Mouse (Mus musculus): Measurements from ENCODE around the gene Ablim1.

The Ablim1 gene

DNA sequence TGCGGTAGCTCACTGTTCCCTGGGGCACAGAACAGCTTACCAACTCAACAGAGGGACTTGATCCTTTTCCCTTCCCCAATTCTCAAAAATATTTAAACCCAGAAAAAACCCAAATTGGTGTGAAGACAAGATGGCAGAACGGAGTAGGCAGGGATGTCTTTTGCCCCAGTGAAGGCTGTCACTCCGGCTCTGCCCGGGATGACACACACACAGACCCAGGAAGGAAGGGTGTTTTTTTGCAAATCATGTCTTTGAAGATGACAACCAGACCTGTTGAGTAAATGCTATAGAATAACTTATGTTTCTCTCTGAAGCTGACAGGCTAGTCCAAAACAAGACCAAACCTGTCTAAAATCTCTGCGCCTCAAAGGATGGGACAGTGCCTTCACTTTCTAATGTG lies 187.2 kb downstream of the Ablim1 start:
- no peak for DNase-seq (ENCODE audit: low spot score in 2 of 2)

DNA sequence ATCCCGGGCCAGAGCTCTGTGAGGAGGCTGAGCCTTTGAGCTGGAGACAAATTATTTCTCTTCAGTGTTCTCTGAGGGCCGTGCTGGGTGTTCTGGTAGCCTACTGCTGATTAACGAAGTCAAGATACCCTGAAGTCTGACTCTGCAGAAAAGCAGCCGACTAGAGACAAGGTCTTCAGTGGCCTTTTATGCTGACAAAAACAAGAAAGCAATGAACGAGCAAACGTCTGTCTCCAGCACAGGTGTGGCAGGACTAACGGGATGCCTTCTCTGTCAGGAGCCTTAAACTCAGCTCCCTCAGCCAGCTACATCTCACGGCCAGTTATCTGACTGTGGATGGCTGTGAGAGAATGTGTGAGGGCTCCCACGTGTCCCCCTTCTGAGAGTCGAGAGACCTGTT lies 187.8 kb downstream of the Ablim1 start:
- DNase-seq (ENCODE audit: low spot score in 2 of 2) = no peak

DNA sequence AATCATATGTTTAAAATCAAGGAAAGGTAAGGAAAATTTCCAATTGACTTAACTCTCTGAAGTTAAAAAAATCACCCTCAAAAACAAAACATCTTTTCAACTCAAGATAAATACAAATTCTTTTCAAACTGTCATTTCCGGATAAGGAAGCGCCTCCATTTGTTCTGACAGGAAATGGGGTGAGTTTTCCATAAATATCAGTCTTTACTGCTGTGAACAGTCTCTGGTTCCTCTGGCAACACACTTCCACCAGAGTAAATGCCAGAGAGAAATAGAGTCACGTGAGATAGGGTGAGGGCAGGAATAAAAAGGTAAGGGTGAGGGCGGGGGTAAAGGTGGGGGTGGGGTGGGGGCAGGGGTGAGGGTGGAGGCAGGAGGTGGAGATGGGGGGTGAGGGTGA lies 189.8 kb downstream of the Ablim1 start:
- DNase-seq (ENCODE audit: low spot score in 2 of 2) = no peak

DNA sequence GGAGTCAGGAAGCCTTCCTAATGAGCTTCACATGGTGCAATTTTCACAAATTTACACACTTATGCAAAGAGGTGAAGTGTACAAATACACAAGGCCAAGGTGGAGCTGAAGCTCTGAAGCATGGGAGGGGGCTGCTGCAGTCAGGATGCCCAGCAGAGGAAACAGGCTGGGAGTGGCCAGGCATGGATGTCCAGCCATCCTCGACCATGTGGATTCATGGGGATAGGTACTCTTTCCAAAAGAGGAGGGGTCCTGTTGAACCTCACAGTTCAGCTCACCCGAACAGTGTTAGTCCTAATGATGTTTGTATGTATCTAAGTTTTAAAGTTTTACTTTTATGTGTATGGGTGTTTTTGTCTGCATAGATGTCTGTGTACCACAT lies 190.6 kb downstream of the Ablim1 start:
- DNase-seq (ENCODE audit: low spot score in 2 of 2) = no peak

DNA sequence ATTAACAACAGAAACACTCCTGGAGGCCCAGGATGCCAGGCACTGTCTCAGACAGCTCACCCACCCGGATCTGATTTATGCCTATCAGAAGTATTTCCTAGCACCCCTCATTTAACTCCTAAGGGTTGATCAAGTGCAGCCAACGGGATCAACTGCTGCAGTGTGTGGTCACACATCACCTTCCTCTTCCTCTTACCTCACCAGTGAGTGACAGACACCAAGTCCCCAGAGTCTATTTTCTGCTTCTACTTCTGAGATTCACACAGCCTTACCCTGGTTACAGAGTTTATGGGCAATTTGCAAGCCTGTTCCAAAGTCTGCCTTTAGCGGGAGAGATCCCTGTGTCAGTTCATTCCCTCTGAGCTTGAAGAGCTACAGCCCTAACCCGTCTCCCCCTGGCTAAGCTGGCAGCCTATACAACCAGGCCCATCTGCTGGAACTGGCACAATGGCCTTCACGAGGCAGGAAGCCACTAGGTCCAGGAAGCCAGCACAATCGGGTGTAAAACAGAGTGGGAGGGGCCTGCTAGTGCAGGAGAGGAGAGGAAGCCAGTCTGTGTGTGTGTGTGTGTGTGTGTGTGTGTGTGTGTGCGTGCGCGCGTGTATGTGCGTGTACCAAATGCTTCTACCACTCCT lies 191.1 kb downstream of the Ablim1 start:
- peak; percentile 81 to 83 for DNase-seq (ENCODE audit: low spot score in 2 of 2)

DNA sequence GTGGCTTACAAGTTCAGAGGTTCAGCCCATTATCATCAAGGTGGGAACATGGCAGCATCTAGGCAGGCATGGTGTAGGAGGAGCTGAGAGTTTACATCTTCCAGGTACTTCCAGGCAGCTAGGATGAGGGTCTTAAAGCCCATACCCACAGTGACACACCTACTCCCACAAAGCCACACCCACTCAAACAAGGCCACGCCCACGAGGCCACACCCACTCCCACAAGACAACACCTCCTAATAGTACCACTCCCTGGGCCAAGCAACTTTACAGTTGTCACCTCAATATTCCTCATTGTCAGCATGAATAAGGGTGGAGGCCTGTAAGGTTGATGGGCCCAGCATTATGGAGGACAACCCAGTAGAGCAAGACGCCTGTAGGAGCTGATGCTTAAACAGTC lies 192.5 kb downstream of the Ablim1 start:
- no peak for DNase-seq (ENCODE audit: low spot score in 2 of 2)

DNA sequence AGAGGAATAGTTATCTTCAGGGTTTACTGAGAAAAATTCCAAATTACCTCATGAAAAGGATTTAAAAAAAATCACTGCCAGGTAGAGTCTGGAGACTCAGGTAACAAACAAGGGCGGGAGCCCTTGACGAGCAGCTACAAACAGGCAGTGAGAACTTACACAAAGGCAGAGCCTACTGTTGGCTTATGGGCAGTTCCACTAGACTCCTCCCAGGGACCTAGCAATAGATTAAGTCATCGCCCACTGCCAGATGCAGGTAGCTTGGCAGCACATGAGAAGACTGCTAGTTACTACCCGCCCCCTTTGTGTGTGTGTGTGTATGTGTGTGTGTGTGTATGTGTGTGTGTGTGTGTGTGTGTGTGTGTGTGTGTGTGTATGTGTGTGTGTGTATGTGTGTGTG lies 193.7 kb downstream of the Ablim1 start:
- no peak for DNase-seq (ENCODE audit: low spot score in 2 of 2)

DNA sequence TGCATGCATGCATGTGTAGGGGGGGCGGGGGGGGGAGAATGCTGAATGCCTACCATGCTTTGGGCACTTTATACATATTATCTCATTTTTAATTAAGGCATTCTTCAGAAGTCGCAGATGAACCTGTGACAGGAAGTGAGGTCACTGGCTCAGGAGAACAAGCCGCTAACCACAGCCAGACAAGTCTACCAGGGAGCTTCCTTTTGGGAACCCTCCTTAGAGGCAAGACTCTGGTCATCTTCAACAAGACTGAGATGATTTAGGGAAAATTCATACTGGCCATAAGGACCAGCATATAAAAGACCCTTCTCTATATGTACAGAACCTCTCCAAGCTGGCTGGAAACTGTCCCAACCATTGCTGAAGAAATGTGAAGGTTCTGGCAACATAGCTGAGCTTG lies 195.1 kb downstream of the Ablim1 start:
- peak in 1 of 2 experiments; percentile 55 for DNase-seq (ENCODE audit: low spot score in 2 of 2)

DNA sequence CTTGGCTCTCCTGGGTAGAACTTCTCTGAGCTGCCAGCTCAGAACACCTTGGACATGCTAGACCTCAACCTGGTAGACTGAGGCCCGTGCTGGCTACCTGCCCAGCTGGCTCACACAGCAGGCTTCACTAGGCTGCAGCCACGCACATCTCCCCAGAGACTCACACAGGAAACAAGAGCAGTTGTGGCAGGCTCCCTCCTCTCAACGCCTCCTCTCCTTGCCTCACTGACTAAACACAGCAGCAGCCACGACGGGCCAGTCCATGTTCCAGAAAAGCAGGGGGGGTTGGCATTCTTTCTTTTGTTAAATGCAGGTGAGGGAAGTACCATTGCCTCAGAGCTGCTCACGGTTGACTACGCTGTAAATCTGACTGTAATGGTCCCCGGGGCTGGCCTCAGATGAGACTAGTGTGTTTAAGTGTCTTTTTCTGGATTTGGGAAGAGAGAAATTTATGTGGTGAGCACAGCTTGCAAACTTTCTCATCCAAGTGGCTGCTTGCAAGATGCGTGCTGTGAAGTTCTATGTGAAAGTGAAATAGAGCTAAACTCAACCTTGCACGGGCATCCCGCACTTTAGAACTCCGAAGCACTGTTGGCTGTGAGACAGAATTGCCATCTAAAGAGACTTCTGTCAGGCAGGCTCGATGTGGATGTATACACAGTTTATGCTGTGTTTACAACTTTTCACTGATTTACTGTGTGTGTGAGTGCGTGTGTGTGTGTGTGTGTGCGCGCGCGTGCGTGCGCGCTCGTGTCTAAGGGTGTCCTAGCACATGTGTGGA lies 195.7 kb downstream of the Ablim1 start:
- DNase-seq (ENCODE audit: low spot score in 2 of 2) = peak; percentile 90 to 92

DNA sequence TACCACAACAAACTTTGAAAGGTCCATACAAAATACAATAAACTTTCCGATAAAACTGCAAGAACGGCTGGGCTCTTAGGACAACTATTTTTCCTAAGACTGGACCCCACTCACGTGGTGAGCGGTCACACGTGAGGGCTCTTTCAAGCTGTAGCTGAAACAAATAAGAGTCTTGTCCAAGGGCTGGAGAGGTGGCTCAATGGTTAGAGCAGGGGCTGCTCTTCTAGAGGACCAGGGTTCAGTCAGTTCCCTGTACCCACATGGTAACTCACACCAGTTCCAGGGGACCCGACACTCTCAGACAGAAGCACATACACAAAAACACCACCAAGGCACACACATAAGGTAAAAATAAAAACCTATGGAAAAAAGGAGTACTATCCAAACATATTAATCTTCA lies 197.0 kb downstream of the Ablim1 start:
- DNase-seq (ENCODE audit: low spot score in 2 of 2) = no peak

DNA sequence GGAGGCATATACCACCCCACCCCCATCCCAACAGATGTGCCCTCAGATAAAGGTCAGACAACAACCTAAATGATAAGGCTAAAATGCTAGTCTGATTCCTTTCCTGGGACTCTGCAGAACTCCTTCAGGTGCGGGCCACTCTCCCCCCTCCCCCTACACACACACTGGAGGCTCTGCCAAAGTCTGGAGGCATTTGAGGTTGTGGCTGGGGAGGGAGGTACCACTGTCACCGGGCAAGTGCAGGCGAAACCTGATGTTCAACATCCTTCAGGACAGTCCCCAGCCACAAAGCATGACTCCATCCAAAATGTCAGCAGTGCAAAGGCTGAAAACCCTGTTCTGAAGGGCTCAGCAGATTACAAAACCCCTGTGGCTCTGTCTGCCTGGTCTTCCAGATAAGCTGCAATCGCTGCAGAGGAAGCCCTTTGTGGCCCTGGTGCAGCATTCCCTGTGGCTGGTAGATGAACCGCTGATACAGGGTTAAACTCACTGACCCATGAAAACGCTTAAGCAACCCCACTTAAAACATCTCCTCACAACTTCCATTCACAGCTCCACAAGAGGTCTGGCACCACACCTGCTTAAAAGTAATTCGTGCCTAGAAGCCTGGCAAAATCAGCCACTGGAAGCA lies 197.7 kb downstream of the Ablim1 start:
- DNase-seq (ENCODE audit: low spot score in 2 of 2) = no peak

DNA sequence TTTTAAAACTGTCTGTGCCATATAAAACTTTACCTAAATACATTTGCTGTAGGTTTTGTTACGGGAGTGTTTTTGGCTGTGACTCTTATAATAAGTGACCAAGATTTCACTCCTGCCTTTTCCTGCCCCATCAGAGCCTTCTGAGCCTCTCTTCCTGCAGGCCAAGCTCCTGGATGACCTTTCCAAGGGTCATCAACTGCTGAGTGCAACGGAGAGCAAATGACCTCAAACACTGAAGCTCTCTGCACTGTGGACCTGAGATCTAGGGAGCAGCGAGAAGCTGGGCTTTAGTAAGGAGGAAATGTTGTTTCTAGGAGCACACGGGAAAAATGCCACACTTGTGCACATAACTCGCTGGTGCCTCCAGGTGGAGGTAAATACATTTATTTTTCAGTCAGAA lies 199.0 kb downstream of the Ablim1 start:
- DNase-seq (ENCODE audit: low spot score in 2 of 2) = no peak

DNA sequence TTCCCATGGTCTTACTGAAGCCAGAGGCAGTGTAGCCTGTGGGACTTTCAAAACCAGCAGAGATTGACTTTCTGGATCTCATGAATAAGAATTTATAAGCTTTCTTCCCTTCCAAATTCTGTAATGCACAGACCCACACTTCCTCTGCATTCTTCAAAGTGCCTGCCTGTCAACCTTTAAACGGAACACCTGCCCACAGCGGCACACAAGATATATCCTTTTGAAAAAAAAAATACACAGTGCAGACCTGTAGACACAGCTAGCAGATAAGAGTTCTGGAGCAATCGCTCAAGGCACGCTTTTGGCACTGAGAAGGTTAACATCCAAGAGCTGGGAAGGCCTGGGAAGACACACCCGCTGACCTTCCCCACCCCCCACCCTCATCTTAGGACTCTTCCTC lies 199.8 kb downstream of the Ablim1 start:
- DNase-seq (ENCODE audit: low spot score in 2 of 2) = peak in 1 of 2 experiments; percentile 41

DNA sequence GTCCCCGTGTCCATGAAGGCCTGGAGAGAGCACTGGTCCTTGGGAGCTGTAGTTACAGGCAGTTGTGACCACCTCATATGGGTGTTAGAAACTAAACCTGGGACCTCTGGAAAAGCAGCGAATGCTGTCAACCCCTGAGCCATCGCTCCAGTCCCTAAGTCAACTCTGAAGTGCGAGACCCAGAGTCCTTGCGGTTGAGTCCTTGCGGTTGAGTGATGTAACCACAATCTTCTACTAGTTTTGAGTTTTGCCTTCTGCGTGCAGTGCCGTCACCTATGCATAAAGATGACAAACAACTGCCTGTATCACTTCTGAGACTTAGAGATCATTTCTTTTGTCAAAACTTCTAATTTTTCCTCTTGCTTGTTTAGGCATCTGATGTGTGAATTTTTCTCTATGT lies 200.7 kb downstream of the Ablim1 start:
- no peak for DNase-seq (ENCODE audit: low spot score in 2 of 2)

DNA sequence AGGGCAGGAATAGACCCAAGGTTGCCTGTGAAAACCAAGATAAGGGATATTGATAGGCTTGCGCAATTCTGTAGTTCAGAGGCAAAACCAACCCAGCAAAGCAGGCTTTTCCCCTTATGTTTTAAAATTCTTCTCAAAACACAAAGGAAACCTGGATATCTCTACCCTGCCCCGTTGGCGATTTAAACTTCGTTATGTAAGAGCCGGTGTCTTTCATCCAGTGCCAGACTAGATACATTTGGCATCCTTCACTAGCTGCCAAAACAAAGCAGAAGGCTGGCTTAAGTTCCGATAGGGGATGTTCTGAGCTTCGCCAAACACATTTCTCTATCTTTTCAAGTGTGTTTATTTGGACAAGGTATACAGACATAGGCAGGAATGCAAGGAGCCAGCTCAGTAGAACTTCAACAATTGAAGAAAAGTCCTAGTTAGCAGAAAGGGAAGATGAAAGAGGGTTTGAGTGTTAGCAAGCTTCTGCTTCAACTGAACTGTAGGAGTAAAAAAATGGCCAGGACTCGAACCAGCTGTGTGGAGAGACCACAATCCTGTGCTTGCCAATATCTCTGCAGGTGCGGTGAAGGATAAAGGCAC lies 201.8 kb downstream of the Ablim1 start:
- no peak for DNase-seq (ENCODE audit: low spot score in 2 of 2)

DNA sequence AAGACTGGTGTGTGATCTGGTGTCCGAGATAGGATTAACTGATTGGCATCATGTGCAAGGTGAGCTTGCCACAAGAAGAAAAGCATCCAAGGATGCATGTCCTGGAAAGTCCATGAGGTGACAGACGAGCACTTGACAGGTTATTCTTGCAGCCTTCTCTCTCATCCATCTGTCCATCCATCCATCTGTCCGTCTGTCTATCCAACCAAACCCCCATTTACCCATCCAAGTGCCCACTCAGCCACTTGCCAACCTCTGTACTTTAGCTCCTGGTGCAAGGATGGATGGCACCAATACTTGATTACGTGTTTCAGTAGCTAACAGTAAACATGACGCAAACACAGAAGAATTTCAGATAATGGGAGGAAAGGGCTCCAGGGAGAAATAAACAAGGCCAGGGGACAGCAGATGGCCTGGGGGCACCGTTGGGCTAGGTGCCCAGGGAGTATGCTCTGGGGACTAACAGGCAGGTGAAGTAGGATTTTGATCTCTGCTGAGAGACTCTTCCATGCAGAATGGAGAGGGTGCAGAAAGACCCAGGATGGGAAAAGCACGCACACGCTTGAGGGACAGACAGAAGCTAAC lies 202.4 kb downstream of the Ablim1 start:
- DNase-seq (ENCODE audit: low spot score in 2 of 2) = no peak

DNA sequence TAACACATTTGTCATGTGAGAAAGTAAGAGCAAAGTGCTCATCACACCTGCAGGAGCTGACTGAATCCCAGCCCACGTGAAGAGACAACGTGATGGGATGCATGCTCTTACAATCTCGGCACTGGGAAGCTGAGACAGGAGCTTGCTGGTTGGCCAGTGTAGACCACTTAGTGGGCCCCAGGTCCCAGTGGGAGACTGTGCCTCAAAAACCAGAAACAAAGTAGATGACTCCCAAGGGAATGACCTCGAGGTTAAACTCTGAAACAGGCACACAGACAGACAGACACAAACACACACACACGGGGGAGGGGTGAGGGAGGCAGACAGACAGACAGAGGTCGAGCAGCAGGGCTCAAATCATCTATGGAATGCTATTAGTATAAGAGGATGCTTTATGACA lies 203.4 kb downstream of the Ablim1 start:
- DNase-seq (ENCODE audit: low spot score in 2 of 2) = no peak

DNA sequence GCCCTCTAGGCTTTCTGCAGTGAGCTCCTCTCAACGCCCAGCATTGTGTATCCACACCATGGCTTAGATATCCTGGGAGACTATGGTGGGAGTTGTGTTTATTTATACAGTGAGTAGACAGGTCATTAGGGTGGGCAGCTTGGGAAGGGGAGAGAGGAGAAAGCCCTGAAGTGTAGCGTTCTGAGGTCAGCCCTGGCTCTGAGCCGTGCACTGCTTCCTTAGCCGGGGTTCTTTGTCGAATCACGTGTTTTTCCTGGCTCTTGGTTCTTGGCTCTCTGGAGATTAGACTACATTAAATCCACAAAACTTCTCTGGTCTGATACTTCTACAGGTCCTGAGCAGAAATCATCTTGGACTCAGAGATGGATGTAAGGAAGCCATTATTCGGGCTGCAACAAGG lies 205.1 kb downstream of the Ablim1 start:
- no peak for DNase-seq (ENCODE audit: low spot score in 2 of 2)

DNA sequence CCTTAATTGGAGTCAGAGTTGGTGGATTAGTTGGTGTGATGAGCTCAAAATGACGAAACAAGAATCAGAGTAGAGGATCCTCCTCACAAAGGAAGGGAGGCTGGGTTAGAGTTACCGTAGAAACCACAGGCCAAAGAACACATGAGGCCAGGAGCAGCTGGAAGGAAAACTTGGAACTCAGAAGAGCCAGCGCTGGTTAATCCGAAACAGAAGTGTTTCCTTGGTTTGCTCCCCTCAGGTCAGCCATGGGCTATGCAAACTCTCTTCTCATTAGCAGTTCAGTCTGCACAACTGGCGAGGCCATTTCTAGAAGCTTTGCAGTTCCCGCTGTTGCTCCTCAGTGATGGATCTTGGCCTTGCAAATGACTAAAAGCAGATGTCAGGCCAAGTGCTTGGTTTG lies 208.2 kb downstream of the Ablim1 start:
- no peak for DNase-seq (ENCODE audit: low spot score in 2 of 2)

DNA sequence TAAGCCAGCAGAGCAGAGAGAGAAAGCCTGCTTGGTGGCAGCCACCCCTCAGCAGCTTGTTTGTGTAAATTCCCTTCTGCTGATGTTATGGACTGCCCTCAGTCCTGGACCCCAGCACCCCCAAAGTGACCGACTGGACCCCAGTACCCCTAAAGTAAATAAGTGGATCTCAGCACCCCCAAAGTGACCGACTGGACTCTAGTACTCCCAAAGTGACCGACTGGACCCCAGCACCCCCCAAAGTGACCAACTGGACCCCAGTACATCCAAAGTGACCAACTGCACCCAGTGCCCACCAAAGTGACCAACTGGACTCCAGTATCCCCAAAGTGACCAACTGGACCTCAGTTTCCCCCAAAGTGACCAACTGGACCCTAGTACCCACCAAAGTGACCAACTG lies 208.7 kb downstream of the Ablim1 start:
- DNase-seq (ENCODE audit: low spot score in 2 of 2) = no peak

DNA sequence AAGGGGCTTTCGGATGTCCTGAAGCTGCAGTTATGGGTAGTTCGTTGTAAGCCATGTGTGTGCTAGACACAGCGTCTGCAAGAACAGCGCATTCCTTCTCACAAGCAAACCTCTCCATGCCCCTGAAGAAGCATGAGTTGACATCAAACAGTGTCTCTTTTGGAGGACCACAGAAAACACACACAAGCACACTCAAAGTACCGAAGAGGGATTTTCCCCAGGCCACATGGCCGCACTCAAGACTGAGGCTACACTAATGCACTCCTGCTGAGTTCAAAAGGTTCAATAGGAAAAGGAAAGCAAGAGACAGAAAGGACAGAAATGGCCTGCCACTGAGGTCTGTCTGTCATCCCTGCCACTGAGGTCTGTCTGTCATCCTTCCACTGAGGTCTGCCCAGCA lies 209.6 kb downstream of the Ablim1 start:
- DNase-seq (ENCODE audit: low spot score in 2 of 2) = no peak

DNA sequence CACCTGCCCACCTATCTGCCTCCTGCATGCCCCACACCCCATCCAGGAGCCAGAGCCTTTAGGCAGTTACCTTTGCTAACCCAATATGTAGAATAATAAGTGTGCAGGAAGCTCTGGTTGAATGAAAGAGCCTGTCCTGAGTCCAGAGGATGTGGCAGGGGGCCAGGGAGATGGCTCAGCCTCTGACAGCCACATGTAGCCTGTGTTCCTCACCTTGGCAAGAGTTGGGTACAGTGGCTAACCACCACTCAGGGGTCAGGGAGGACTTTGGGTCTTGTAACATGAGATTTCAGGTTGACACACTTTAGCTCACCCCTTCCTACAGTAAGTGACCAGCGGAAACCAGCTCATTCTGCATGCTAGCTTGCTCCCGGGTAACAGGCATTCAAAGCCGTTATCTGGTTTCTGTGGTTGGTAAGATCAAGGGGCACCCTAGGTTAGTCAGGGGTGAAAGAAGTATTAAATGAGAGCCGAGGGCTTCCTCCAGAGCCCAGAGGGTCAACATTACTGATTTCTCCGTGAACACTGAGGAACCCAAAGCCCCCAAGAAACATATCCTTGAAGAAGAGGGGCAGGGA lies 210.5 kb downstream of the Ablim1 start:
- no peak for DNase-seq (ENCODE audit: low spot score in 2 of 2)
